Mouse (Mus musculus): ENCODE measurements around the gene Lsm3. TPM values are rescaled to one million over a fixed set of nuclear protein-coding genes. Genes with fewer than 3 reads are reported as not detected.

The Lsm3 gene
- total and polyA plus RNA-seq, 3 experiments, result 238 to 259 TPM; not detected in 1

- Histone ChIP-seq H3K27ac (ENCODE audit: control insufficient read depth, low read depth, low read length) (no peak overlapping the region), H3K27me3 (ENCODE audit: control insufficient read depth in 1 of 2, insufficient read depth in 2 of 2, low read length in 2 of 2) (no peaks in the 10 kb centered on the region), H3K79me2 (ENCODE audit: control insufficient read depth, insufficient read depth, low read length, poor library complexity) (no peaks in the 10 kb centered on the region), H3K9me3 (replicated peaks; ENCODE audit: insufficient read depth, low read length) (no peaks in the 10 kb centered on the region), H3K9ac (ENCODE audit: control insufficient read depth, low read depth, low read length, poor library complexity, severe bottlenecking) (no peak overlapping the region), H3K36me3 (ENCODE audit: control insufficient read depth in 1 of 2, insufficient read depth in 2 of 2, low read length in 2 of 2) (no peaks in the 10 kb centered on the region), H3K4me3 (ENCODE audit: control insufficient read depth in 1 of 2, insufficient read depth in 1 of 2, low read depth in 2 of 2, low read length in 2 of 2) (no peak overlapping the region), H3K4me1 (ENCODE audit: control insufficient read depth in 1 of 2, insufficient read depth in 2 of 2, low read length in 2 of 2) (no peaks in the 10 kb centered on the region)
- TF ChIP-seq E2F4 (IDR thresholded peaks at IDR 0.05; ENCODE audit: borderline replicate concordance, low read depth, low read length), result no peak
- no peak for TF ChIP-seq POLR2A (IDR thresholded peaks at IDR 0.05; ENCODE audit: control insufficient read depth in 1 of 2, insufficient read depth in 1 of 2, low read depth in 1 of 2, low read length in 2 of 2, poor library complexity in 1 of 2)
- TF ChIP-seq ZC3H11A (IDR thresholded peaks at IDR 0.05; ENCODE audit: low read depth, low read length), result no peak
- TF ChIP-seq GATA1 (IDR thresholded peaks at IDR 0.05; ENCODE audit: low read depth, low read length), result no peak
- no peak for TF ChIP-seq NRF1 (IDR thresholded peaks at IDR 0.05; ENCODE audit: insufficient read depth, low read depth, low read length, poor library complexity, severe bottlenecking)
- no peak for TF ChIP-seq ELF1 (IDR thresholded peaks at IDR 0.05; ENCODE audit: low read depth, low read length)
- no peak for TF ChIP-seq BHLHE40 (IDR thresholded peaks at IDR 0.05; ENCODE audit: borderline replicate concordance, low read depth, low read length)
- TF ChIP-seq CHD1 (IDR thresholded peaks at IDR 0.05; ENCODE audit: low read depth, low read length), result no peak
- no peak for TF ChIP-seq SMC3 (IDR thresholded peaks at IDR 0.05; ENCODE audit: low read depth, low read length)
- no peak for TF ChIP-seq JUND (IDR thresholded peaks at IDR 0.05; ENCODE audit: low read depth, low read length)
- no peak for TF ChIP-seq GABPA (IDR thresholded peaks at IDR 0.05; ENCODE audit: low read depth, low read length)
- no peak for TF ChIP-seq MYB (IDR thresholded peaks at IDR 0.05; ENCODE audit: low read depth, low read length)
- TF ChIP-seq ZNF384 (IDR thresholded peaks at IDR 0.05; ENCODE audit: low read depth, low read length), result no peak
- no peak for TF ChIP-seq TBP (IDR thresholded peaks at IDR 0.05; ENCODE audit: low read depth, low read length)
- TF ChIP-seq POLR2AphosphoS2 (IDR thresholded peaks at IDR 0.05; ENCODE audit: low read length), result no peak
- no peak for TF ChIP-seq HCFC1 (IDR thresholded peaks at IDR 0.05; ENCODE audit: low read depth, low read length)
- no peak for TF ChIP-seq MXI1 (IDR thresholded peaks at IDR 0.05; ENCODE audit: low read depth, low read length)
- TF ChIP-seq POLR2AphosphoS5 (IDR thresholded peaks at IDR 0.05; ENCODE audit: borderline replicate concordance, low read depth, low read length), result no peak
- TF ChIP-seq CHD2 (IDR thresholded peaks at IDR 0.05; ENCODE audit: low read length), result no peak
- TF ChIP-seq ZMIZ1 (IDR thresholded peaks at IDR 0.05; ENCODE audit: low read depth, low read length), result no peak
- no peak for DNase-seq (ENCODE audit: low read depth, low spot score)
Observed at GRCm38 (mm10) chr6:91531276-91531675, 15.5 kb downstream of the Lsm3 start.

- Histone ChIP-seq H3K4me1 (ENCODE audit: control insufficient read depth in 1 of 2, insufficient read depth in 2 of 2, low read length in 2 of 2) (no peaks in the 10 kb centered on the region), H3K9ac (ENCODE audit: control insufficient read depth, low read depth, low read length, poor library complexity, severe bottlenecking) (no peak overlapping the region), H3K27me3 (ENCODE audit: control insufficient read depth in 1 of 2, insufficient read depth in 2 of 2, low read length in 2 of 2) (no peaks in the 10 kb centered on the region), H3K4me3 (ENCODE audit: control insufficient read depth in 1 of 2, insufficient read depth in 1 of 2, low read depth in 2 of 2, low read length in 2 of 2) (no peak overlapping the region), H3K79me2 (ENCODE audit: control insufficient read depth, insufficient read depth, low read length, poor library complexity) (no peaks in the 10 kb centered on the region), H3K27ac (ENCODE audit: control insufficient read depth, low read depth, low read length) (no peak overlapping the region), H3K36me3 (ENCODE audit: control insufficient read depth in 1 of 2, insufficient read depth in 2 of 2, low read length in 2 of 2) (no peaks in the 10 kb centered on the region), H3K9me3 (replicated peaks; ENCODE audit: insufficient read depth, low read length) (no peaks in the 10 kb centered on the region)
- DNase-seq (ENCODE audit: low read depth, low spot score), result no peak
- TF ChIP-seq RCOR1 (IDR thresholded peaks at IDR 0.05; ENCODE audit: low read depth, low read length) (no peak), ETS1 (IDR thresholded peaks at IDR 0.05; ENCODE audit: low read depth, low read length) (no peak), GABPA (IDR thresholded peaks at IDR 0.05; ENCODE audit: low read depth, low read length) (no peak), MAX (IDR thresholded peaks at IDR 0.05; ENCODE audit: low read length) (no peak), EP300 (IDR thresholded peaks at IDR 0.05; ENCODE audit: low read depth in 1 of 2, low read length in 2 of 2) (no peak), MXI1 (IDR thresholded peaks at IDR 0.05; ENCODE audit: low read depth, low read length) (no peak), SIN3A (IDR thresholded peaks at IDR 0.05; ENCODE audit: low read length) (no peak), SMC3 (IDR thresholded peaks at IDR 0.05; ENCODE audit: low read depth, low read length) (no peak)
Observed at GRCm38 (mm10) chr6:91532661-91533060, 16.9 kb downstream of the Lsm3 start.
